Mouse (Mus musculus): ENCODE measurements around the gene Nfia. TPM values are rescaled to one million over a fixed set of nuclear protein-coding genes. Genes with fewer than 3 reads are reported as not detected.

Gene Nfia
- polyA plus RNA-seq, 1 experiment from 2014 or later, result 51.0 TPM

- Histone ChIP-seq H3K4me2 (replicated peaks) (no peak overlapping the region), H3K4me1 (peaks cover 48% of the 10 kb centered on the region), H3K36me3 (peaks cover 4% of the 10 kb centered on the region), H3K27ac (no peak overlapping the region), H3K9ac (no peak overlapping the region), H3K4me3 (no peak overlapping the region), H3K27me3 (no peaks in the 10 kb centered on the region), H3K9me3 (no peaks in the 10 kb centered on the region)
- 48% methylated on average over 5 of the region's 5 CpGs for WGBS
- ATAC-seq (ENCODE audit: insufficient number of reproducible peaks, insufficient read depth, low FRiP score, low TSS enrichment), result no peak
Measured at GRCm38 (mm10) chr4:97847653-97848052, 75.1 kb downstream of the Nfia start.

- Histone ChIP-seq H3K4me2 (replicated peaks) (no peak overlapping the region), H3K9me3 (no peaks in the 10 kb centered on the region), H3K9ac (no peak overlapping the region), H3K4me3 (no peak overlapping the region), H3K27ac (no peak overlapping the region), H3K27me3 (no peaks in the 10 kb centered on the region), H3K36me3 (peaks cover 4% of the 10 kb centered on the region), H3K4me1 (peaks cover 26% of the 10 kb centered on the region)
- WGBS, result 80% methylated on average over 3 of the region's 3 CpGs
- ATAC-seq (ENCODE audit: insufficient number of reproducible peaks, insufficient read depth, low FRiP score, low TSS enrichment), result no peak
Measured at GRCm38 (mm10) chr4:97850991-97851390, 78.5 kb downstream of the Nfia start.

GRCm38 (mm10) chr4:97851698-97852097 lies 79.2 kb downstream of the Nfia start:
- Histone ChIP-seq H3K4me2 (replicated peaks) (no peak overlapping the region), H3K4me1 (peaks cover 19% of the 10 kb centered on the region), H3K36me3 (peaks cover 4% of the 10 kb centered on the region), H3K4me3 (no peak overlapping the region), H3K9ac (no peak overlapping the region), H3K27ac (no peak overlapping the region), H3K9me3 (no peaks in the 10 kb centered on the region), H3K27me3 (no peaks in the 10 kb centered on the region)
- WGBS, result 33% methylated on average over 5 of the region's 5 CpGs
- ATAC-seq (ENCODE audit: insufficient number of reproducible peaks, insufficient read depth, low FRiP score, low TSS enrichment), result no peak

- WGBS, result 90% methylated on average over 2 of the region's 2 CpGs
- Histone ChIP-seq H3K4me1 (peaks cover 12% of the 10 kb centered on the region; the same call in 1 of the 2 replicates), H3K27ac (no peak overlapping the region), H3K4me2 (replicated peaks) (no peak overlapping the region), H3K36me3 (peaks cover 4% of the 10 kb centered on the region), H3K4me3 (no peak overlapping the region), H3K27me3 (no peaks in the 10 kb centered on the region), H3K9ac (no peak overlapping the region), H3K9me3 (no peaks in the 10 kb centered on the region)
- no peak for ATAC-seq (ENCODE audit: insufficient number of reproducible peaks, insufficient read depth, low FRiP score, low TSS enrichment)
Measured at GRCm38 (mm10) chr4:97852626-97853025, 80.1 kb downstream of the Nfia start.

DNA sequence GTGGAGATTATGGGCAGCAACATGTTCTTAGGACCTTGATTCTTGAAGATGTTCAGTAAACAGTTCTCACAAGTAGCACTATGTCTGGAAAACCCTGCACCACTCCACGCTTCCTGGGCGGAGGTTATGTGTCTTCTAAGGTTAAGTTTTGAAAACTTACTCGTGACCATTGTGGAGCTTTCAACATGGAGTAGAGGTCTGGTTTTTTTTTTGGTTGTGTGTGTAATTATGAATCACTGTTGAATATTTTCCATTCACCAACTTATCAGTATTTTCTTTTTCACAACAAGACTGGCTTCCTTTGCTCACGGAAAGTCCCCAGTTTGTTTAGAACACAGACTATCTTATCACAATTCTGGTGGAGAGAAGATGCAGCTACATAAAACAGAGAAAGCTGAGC lies 82.2 kb downstream of the Nfia start:
- Histone ChIP-seq H3K9me3 (no peaks in the 10 kb centered on the region), H3K4me2 (replicated peaks) (no peak overlapping the region), H3K36me3 (no peaks in the 10 kb centered on the region), H3K27me3 (no peaks in the 10 kb centered on the region), H3K9ac (no peak overlapping the region), H3K4me3 (no peak overlapping the region), H3K27ac (no peak overlapping the region), H3K4me1 (peaks cover 16% of the 10 kb centered on the region; the same call in 1 of the 2 replicates)
- ATAC-seq (ENCODE audit: insufficient number of reproducible peaks, insufficient read depth, low FRiP score, low TSS enrichment), result no peak
- 78% methylated on average over 4 of the region's 4 CpGs for WGBS

- ATAC-seq (ENCODE audit: insufficient number of reproducible peaks, insufficient read depth, low FRiP score, low TSS enrichment), result no peak
- Histone ChIP-seq H3K36me3 (no peaks in the 10 kb centered on the region), H3K9me3 (no peaks in the 10 kb centered on the region), H3K4me1 (peaks cover 12% of the 10 kb centered on the region; the same call in 1 of the 2 replicates), H3K4me2 (replicated peaks) (no peak overlapping the region), H3K9ac (no peak overlapping the region), H3K27ac (no peak overlapping the region), H3K4me3 (no peak overlapping the region), H3K27me3 (no peaks in the 10 kb centered on the region)
- 91% methylated on average over 8 of the region's 8 CpGs for WGBS
Measured at GRCm38 (mm10) chr4:97855712-97856420, 83.3 kb downstream of the Nfia start.

GRCm38 (mm10) chr4:97857549-97857948 lies 85.0 kb downstream of the Nfia start:
- Histone ChIP-seq H3K4me1 (peaks cover 6% of the 10 kb centered on the region; the same call in 1 of the 2 replicates), H3K27ac (no peak overlapping the region), H3K4me2 (replicated peaks) (no peak overlapping the region), H3K9me3 (no peaks in the 10 kb centered on the region), H3K9ac (no peak overlapping the region), H3K27me3 (no peaks in the 10 kb centered on the region), H3K4me3 (no peak overlapping the region), H3K36me3 (no peaks in the 10 kb centered on the region)
- WGBS, result 89% methylated on average over 2 of the region's 2 CpGs
- no peak for ATAC-seq (ENCODE audit: insufficient number of reproducible peaks, insufficient read depth, low FRiP score, low TSS enrichment)

GRCm38 (mm10) chr4:97859431-97859830 lies 86.9 kb downstream of the Nfia start:
- no peak overlapping the region for H3K9ac ChIP-seq
- WGBS, result 77% methylated on average over 4 of the region's 4 CpGs
- H3K4me1 ChIP-seq, result peaks cover 6% of the 10 kb centered on the region; the same call in 1 of the 2 replicates
- no peak overlapping the region for H3K4me2 ChIP-seq (replicated peaks)
- H3K36me3 ChIP-seq, result no peaks in the 10 kb centered on the region
- no peak for ATAC-seq (ENCODE audit: insufficient number of reproducible peaks, insufficient read depth, low FRiP score, low TSS enrichment)
- no peaks in the 10 kb centered on the region for H3K27me3 ChIP-seq
- no peaks in the 10 kb centered on the region for H3K9me3 ChIP-seq
- H3K4me3 ChIP-seq, result no peak overlapping the region
- H3K27ac ChIP-seq, result no peak overlapping the region

DNA sequence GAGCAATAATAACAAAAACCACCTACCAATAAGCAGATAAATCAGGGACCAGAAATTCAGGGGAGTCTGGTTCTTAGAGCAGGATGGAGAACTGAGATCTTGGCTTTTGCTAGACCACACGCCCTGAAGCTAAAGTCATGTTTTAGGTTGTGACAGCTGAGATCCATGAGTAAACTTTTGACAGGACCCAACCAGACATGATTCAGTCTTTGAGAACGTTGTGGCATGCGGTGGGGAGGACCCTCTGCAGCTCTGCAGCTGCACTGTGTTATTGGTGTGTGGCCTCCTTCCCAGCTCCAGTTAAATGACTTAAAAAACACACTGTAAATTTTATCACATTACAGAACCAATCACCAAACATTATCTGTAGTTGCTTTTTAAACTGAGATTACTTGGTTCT lies 87.8 kb downstream of the Nfia start:
- 31% methylated on average over 3 of the region's 3 CpGs for WGBS
- no peaks in the 10 kb centered on the region for H3K27me3 ChIP-seq
- ATAC-seq (ENCODE audit: insufficient number of reproducible peaks, insufficient read depth, low FRiP score, low TSS enrichment), result no peak
- H3K4me2 ChIP-seq (replicated peaks), result no peak overlapping the region
- H3K36me3 ChIP-seq, result no peaks in the 10 kb centered on the region
- H3K4me1 ChIP-seq, result peaks cover 6% of the 10 kb centered on the region; the same call in 1 of the 2 replicates
- H3K9me3 ChIP-seq, result no peaks in the 10 kb centered on the region
- no peak overlapping the region for H3K4me3 ChIP-seq
- no peak overlapping the region for H3K9ac ChIP-seq
- no peak overlapping the region for H3K27ac ChIP-seq

DNA sequence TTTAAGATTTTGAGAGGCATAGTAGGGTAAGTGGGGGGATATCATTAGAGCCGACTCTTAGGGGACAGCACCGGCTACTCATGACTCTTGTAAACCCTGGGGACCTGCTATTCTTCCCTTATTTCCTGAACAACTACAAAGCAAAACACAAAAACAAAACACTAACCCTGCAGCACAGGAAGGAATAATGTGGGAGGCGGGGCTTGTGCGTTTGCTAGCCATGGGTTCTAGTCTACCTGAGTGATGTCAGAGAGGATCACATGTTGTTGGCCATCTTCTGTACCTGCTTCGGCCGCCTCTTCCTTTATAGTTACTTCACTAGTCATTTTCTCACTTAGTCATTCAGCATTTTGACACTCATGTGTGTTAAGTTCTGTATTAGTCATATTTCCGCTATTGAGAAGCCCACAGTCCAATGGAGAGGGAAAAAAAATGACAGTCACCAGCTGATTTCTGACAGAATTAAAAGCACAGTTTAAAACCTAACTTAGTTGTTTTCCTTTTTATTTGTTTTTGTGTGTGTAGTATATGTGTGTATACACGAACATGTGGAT lies 88.3 kb downstream of the Nfia start:
- Histone ChIP-seq H3K4me1 (peaks cover 6% of the 10 kb centered on the region; the same call in 1 of the 2 replicates), H3K27me3 (no peaks in the 10 kb centered on the region), H3K4me2 (replicated peaks) (no peak overlapping the region), H3K9me3 (no peaks in the 10 kb centered on the region), H3K27ac (no peak overlapping the region), H3K4me3 (no peak overlapping the region), H3K36me3 (no peaks in the 10 kb centered on the region), H3K9ac (no peak overlapping the region)
- ATAC-seq (ENCODE audit: insufficient number of reproducible peaks, insufficient read depth, low FRiP score, low TSS enrichment), result no peak
- 91% methylated on average over 8 of the region's 8 CpGs for WGBS

DNA sequence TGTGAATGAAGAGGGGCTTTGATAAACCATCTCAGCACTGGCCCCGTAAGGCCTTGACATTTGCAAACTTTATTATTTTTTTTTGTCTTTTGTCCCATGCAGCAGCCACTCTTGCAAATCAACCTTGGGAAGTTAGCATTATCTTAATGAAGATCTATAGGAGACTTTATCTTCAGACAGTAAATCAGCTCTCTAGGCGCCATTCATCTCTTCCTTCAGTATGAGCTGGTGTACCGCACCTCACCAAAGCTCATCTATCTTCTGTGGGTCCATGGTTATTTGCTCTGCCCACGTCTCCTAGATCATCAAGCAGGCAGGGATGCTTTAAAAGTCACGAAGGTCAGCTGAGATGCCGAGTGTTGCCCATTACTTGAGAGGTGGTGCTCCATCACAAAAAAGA lies 89.8 kb downstream of the Nfia start:
- Histone ChIP-seq H3K4me3 (no peak overlapping the region), H3K27ac (no peak overlapping the region), H3K9me3 (no peaks in the 10 kb centered on the region), H3K9ac (no peak overlapping the region), H3K4me2 (replicated peaks) (no peak overlapping the region), H3K36me3 (no peaks in the 10 kb centered on the region), H3K4me1 (peaks cover 6% of the 10 kb centered on the region; the same call in 1 of the 2 replicates), H3K27me3 (no peaks in the 10 kb centered on the region)
- ATAC-seq (ENCODE audit: insufficient number of reproducible peaks, insufficient read depth, low FRiP score, low TSS enrichment), result no peak
- WGBS, result 86% methylated on average over 6 of the region's 6 CpGs

GRCm38 (mm10) chr4:97864276-97864675 lies 91.7 kb downstream of the Nfia start:
- H3K36me3 ChIP-seq, result no peaks in the 10 kb centered on the region
- no peak overlapping the region for H3K4me2 ChIP-seq (replicated peaks)
- no peak overlapping the region for H3K4me3 ChIP-seq
- no peaks in the 10 kb centered on the region for H3K27me3 ChIP-seq
- H3K9ac ChIP-seq, result no peak overlapping the region
- H3K9me3 ChIP-seq, result no peaks in the 10 kb centered on the region
- WGBS, result 94% methylated on average over 2 of the region's 2 CpGs
- peaks cover 18% of the 10 kb centered on the region for H3K4me1 ChIP-seq
- no peak overlapping the region for H3K27ac ChIP-seq
- no peak for ATAC-seq (ENCODE audit: insufficient number of reproducible peaks, insufficient read depth, low FRiP score, low TSS enrichment)
